Mouse (Mus musculus): Measurements from ENCODE around the gene Adarb2. TPM values are rescaled to one million over a fixed set of nuclear protein-coding genes. Genes with fewer than 3 reads are reported as not detected.

Adarb2 gene
- polyA plus RNA-seq, 1 experiment, result not detected

- Histone ChIP-seq H3K36me3 (ENCODE audit: control insufficient read depth) (no peaks in the 10 kb centered on the region), H3K27me3 (ENCODE audit: control insufficient read depth) (no peaks in the 10 kb centered on the region), H3K4me1 (ENCODE audit: control insufficient read depth) (no peaks in the 10 kb centered on the region), H3K4me3 (replicated peaks) (no peak overlapping the region), H3K9me3 (ENCODE audit: control insufficient read depth, low read length) (no peaks in the 10 kb centered on the region)
- TF ChIP-seq TAL1 (IDR thresholded peaks at IDR 0.05; ENCODE audit: low read length), result no peak
- TF ChIP-seq GATA1 (IDR thresholded peaks at IDR 0.05; ENCODE audit: low read length), result no peak
Observed at GRCm38 (mm10) chr13:8511069-8511817, 308.6 kb downstream of the Adarb2 start.

GRCm38 (mm10) chr13:8515979-8516715 is 313.5 kb downstream of the Adarb2 start:
- no peaks in the 10 kb centered on the region for H3K9me3 ChIP-seq (ENCODE audit: control insufficient read depth, low read length)
- no peaks in the 10 kb centered on the region for H3K36me3 ChIP-seq (ENCODE audit: control insufficient read depth)
- no peak for TF ChIP-seq TAL1 (IDR thresholded peaks at IDR 0.05; ENCODE audit: low read length)
- no peak for TF ChIP-seq GATA1 (IDR thresholded peaks at IDR 0.05; ENCODE audit: low read length)

GRCm38 (mm10) chr13:8519204-8519603 is 316.5 kb downstream of the Adarb2 start:
- no peak for TF ChIP-seq TAL1 (IDR thresholded peaks at IDR 0.05; ENCODE audit: low read length)

More at GRCm38 (mm10) chr13:8515979-8516715, 313.5 kb downstream of the Adarb2 start:
- H3K4me3 ChIP-seq (replicated peaks), result no peak overlapping the region
- no peaks in the 10 kb centered on the region for H3K4me1 ChIP-seq (ENCODE audit: control insufficient read depth)
- no peaks in the 10 kb centered on the region for H3K27me3 ChIP-seq (ENCODE audit: control insufficient read depth)

GRCm38 (mm10) chr13:8525748-8526631 is 323.3 kb downstream of the Adarb2 start:
- no peaks in the 10 kb centered on the region for H3K27me3 ChIP-seq (ENCODE audit: control insufficient read depth)
- TF ChIP-seq GATA1 (IDR thresholded peaks at IDR 0.05; ENCODE audit: low read length), result no peak
- no peak for TF ChIP-seq TAL1 (IDR thresholded peaks at IDR 0.05; ENCODE audit: low read length)
- H3K9me3 ChIP-seq (ENCODE audit: control insufficient read depth, low read length), result no peaks in the 10 kb centered on the region
- no peak overlapping the region for H3K4me3 ChIP-seq (replicated peaks)
- no peaks in the 10 kb centered on the region for H3K4me1 ChIP-seq (ENCODE audit: control insufficient read depth)
- H3K36me3 ChIP-seq (ENCODE audit: control insufficient read depth), result no peaks in the 10 kb centered on the region

More at GRCm38 (mm10) chr13:8519204-8519603, 316.5 kb downstream of the Adarb2 start:
- Histone ChIP-seq H3K9me3 (ENCODE audit: control insufficient read depth, low read length) (no peaks in the 10 kb centered on the region), H3K4me1 (ENCODE audit: control insufficient read depth) (no peaks in the 10 kb centered on the region), H3K36me3 (ENCODE audit: control insufficient read depth) (no peaks in the 10 kb centered on the region), H3K27me3 (ENCODE audit: control insufficient read depth) (no peaks in the 10 kb centered on the region), H3K4me3 (replicated peaks) (no peak overlapping the region)

GRCm38 (mm10) chr13:8534265-8535113 is 331.8 kb downstream of the Adarb2 start:
- Histone ChIP-seq H3K27me3 (ENCODE audit: control insufficient read depth) (no peaks in the 10 kb centered on the region), H3K4me3 (replicated peaks) (no peak overlapping the region), H3K9me3 (ENCODE audit: control insufficient read depth, low read length) (peaks cover 3% of the 10 kb centered on the region; the same call in 1 of the 2 replicates), H3K36me3 (ENCODE audit: control insufficient read depth) (no peaks in the 10 kb centered on the region), H3K4me1 (ENCODE audit: control insufficient read depth) (no peaks in the 10 kb centered on the region)
- TF ChIP-seq GATA1 (IDR thresholded peaks at IDR 0.05; ENCODE audit: low read length) (no peak), TAL1 (IDR thresholded peaks at IDR 0.05; ENCODE audit: low read length) (no peak)

GRCm38 (mm10) chr13:8538481-8538880 is 335.8 kb downstream of the Adarb2 start:
- no peak overlapping the region for H3K4me3 ChIP-seq (replicated peaks)
- H3K9me3 ChIP-seq (ENCODE audit: control insufficient read depth, low read length), result peaks cover 3% of the 10 kb centered on the region; the same call in 1 of the 2 replicates
- H3K27me3 ChIP-seq (ENCODE audit: control insufficient read depth), result no peaks in the 10 kb centered on the region
- TF ChIP-seq GATA1 (IDR thresholded peaks at IDR 0.05; ENCODE audit: low read length) (no peak), TAL1 (IDR thresholded peaks at IDR 0.05; ENCODE audit: low read length) (no peak)
- no peaks in the 10 kb centered on the region for H3K36me3 ChIP-seq (ENCODE audit: control insufficient read depth)
- no peaks in the 10 kb centered on the region for H3K4me1 ChIP-seq (ENCODE audit: control insufficient read depth)

- TF ChIP-seq TAL1 (IDR thresholded peaks at IDR 0.05; ENCODE audit: low read length) (no peak), GATA1 (IDR thresholded peaks at IDR 0.05; ENCODE audit: low read length) (no peak)
- no peaks in the 10 kb centered on the region for H3K27me3 ChIP-seq (ENCODE audit: control insufficient read depth)
- no peaks in the 10 kb centered on the region for H3K36me3 ChIP-seq (ENCODE audit: control insufficient read depth)
Observed at GRCm38 (mm10) chr13:8538896-8539295, 336.2 kb downstream of the Adarb2 start.

GRCm38 (mm10) chr13:8542684-8543083 is 340.0 kb downstream of the Adarb2 start:
- Histone ChIP-seq H3K4me1 (ENCODE audit: control insufficient read depth) (no peaks in the 10 kb centered on the region), H3K9me3 (ENCODE audit: control insufficient read depth, low read length) (no peaks in the 10 kb centered on the region), H3K4me3 (replicated peaks) (no peak overlapping the region), H3K36me3 (ENCODE audit: control insufficient read depth) (no peaks in the 10 kb centered on the region), H3K27me3 (ENCODE audit: control insufficient read depth) (no peaks in the 10 kb centered on the region)
- TF ChIP-seq GATA1 (IDR thresholded peaks at IDR 0.05; ENCODE audit: low read length) (no peak), TAL1 (IDR thresholded peaks at IDR 0.05; ENCODE audit: low read length) (no peak)

More at GRCm38 (mm10) chr13:8538896-8539295, 336.2 kb downstream of the Adarb2 start:
- Histone ChIP-seq H3K9me3 (ENCODE audit: control insufficient read depth, low read length) (peaks cover 3% of the 10 kb centered on the region; the same call in 1 of the 2 replicates), H3K4me1 (ENCODE audit: control insufficient read depth) (no peaks in the 10 kb centered on the region), H3K4me3 (replicated peaks) (no peak overlapping the region)
